In the genomic region with DNA sequence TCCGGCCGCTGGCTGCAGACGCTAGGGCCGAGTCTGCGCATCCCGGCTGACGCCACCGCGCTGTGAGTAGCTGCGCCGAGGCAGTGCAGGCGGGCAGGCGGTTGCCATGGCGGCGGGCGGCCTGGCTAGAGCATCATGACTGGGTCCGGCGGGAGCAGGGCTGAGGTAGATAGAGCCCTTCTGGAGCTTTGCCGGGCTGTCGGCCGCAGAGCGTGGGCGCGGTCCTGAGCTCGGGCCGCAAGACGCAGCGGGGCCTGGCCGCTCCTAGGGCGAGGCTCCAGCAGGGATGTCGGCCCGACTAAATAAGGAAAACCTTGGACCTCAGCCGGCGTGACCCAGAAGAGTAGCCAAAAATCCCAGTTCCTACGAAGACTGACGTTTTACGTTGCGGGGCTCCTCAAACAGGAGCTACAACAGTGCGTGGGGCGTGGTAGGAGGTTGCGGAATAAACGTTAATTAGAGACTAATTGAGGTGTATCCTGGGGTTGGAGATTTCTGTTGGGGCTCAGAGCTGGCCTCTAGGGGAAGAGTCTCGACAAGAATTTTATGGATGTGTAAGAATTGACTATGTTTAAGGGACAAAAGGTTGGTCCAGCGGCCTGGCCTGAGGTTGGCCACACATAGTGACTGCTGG, we compare ENCODE assay signal across 9 mouse cellular contexts. TPM values are rescaled to one million over a fixed set of nuclear protein-coding genes. Genes with fewer than 3 reads are reported as not detected.
DNase-seq lines count a peak whose midpoint lies in the region; ATAC-seq and TF ChIP-seq lines count a peak whose summit lies in the region.
"Had no signal": no experiment of that assay in that cellular context is flagged by ENCODE, and none has a peak within 500 bp of the region (broad histone marks: within the 10 kb centered on the region; RNA-seq: fewer than 3 reads in every experiment).

No protein-coding gene starts in this region.

- H3K9me3 ChIP-seq in G1E (replicated peaks): no peaks in the 10 kb centered on the region
- H3K9me3 ChIP-seq in forebrain, embryonic 15.5 days: no peaks in the 10 kb centered on the region
- no peaks in the 10 kb centered on the region for H3K9me3 ChIP-seq in lung, postnatal 0 days (ENCODE audit: low read length)

- H3K27me3 ChIP-seq in G1E (ENCODE audit: insufficient read depth, low read length): no peaks in the 10 kb centered on the region
- H3K27me3 ChIP-seq in forebrain, embryonic 15.5 days: no peaks in the 10 kb centered on the region
- H3K27me3 ChIP-seq in lung, postnatal 0 days (replicated peaks; ENCODE audit: insufficient read depth, low read length): no peaks in the 10 kb centered on the region

- H3K4me3 ChIP-seq in G1E (ENCODE audit: low read depth, low read length): peak overlapping the region; percentile 87
- H3K4me3 ChIP-seq in forebrain, embryonic 15.5 days: peak overlapping the region; percentile 96
- H3K4me3 ChIP-seq in lung, postnatal 0 days (ENCODE audit: low read depth, low read length): peak overlapping the region; percentile 80

- H3K27ac ChIP-seq in forebrain, embryonic 15.5 days (replicated peaks): peak overlapping the region; percentile 93
- H3K27ac ChIP-seq in lung, postnatal 0 days (ENCODE audit: low read length): peak overlapping the region; percentile 96

- no peak for TF ChIP-seq EP300 in lung, postnatal 0 days (IDR thresholded peaks at IDR 0.05)

- peak overlapping the region; percentile 85 for H3K4me2 ChIP-seq in forebrain, embryonic 15.5 days (replicated peaks)
- H3K4me2 ChIP-seq in lung, postnatal 0 days (replicated peaks; ENCODE audit: low read depth, low read length): peak overlapping the region; percentile 87

- peak overlapping the region; percentile 95 for H3K9ac ChIP-seq in forebrain, embryonic 15.5 days (replicated peaks)
- peak overlapping the region; percentile 73 for H3K9ac ChIP-seq in lung, postnatal 0 days (replicated peaks; ENCODE audit: low read depth)

- TF ChIP-seq CTCF in G1E (IDR thresholded peaks at IDR 0.05; ENCODE audit: low read depth, low read length): no peak
- peak; percentile 31; the same call in 1 of the 2 replicates for TF ChIP-seq CTCF in lung, postnatal 0 days (IDR thresholded peaks at IDR 0.05)

- under 1% methylated on average over 44 of the region's 44 CpGs for WGBS in forebrain, embryonic 15.5 days
- WGBS in lung, postnatal 0 days: 1% methylated on average over 35 of the region's 44 CpGs

- DNase-seq in G1E (ENCODE audit: low spot score): peak; percentile 73
- DNase-seq in cerebellum, adult 11 months: peak; percentile 80
- DNase-seq in heart, postnatal 14 days: peak; percentile 80 to 82
- peak; percentile 67 to 73 for DNase-seq in layer of hippocampus, adult 8-10 months (ENCODE audit: low spot score in 2 of 2)
- peak; percentile 83 for DNase-seq in lung, postnatal 0 days (ENCODE audit: low spot score)
- peak; percentile 90 for DNase-seq in retina, postnatal 1 day
- peak; percentile 73 for DNase-seq in urinary bladder, postnatal 25 days (ENCODE audit: low spot score)

- ATAC-seq in G1E (ENCODE audit: extremely low read depth, insufficient number of reproducible peaks, low FRiP score, poor library complexity, severe bottlenecking): 0 out of 2 replicates have a peak, but pooled peaks have one; percentile 16
- peak; percentile 84 for ATAC-seq in forebrain, embryonic 15.5 days (replicated peaks)
- ATAC-seq in lung, postnatal 0 days: peak; percentile 69

- peaks cover 30% of the 10 kb centered on the region for H3K4me1 ChIP-seq in G1E (ENCODE audit: insufficient read depth, low read depth, low read length)
- peaks cover 34% of the 10 kb centered on the region for H3K4me1 ChIP-seq in forebrain, embryonic 15.5 days
- H3K4me1 ChIP-seq in lung, postnatal 0 days (ENCODE audit: insufficient read depth, low read depth, low read length): 0 out of 2 replicates have a peak, but pooled peaks cover 3% of the 10 kb centered on the region

- intact Hi-C loops in heart, postnatal 14 days (cut with DNase I): no loop called here

- peaks cover 16% of the 10 kb centered on the region for H3K36me3 ChIP-seq in G1E (replicated peaks)
- H3K36me3 ChIP-seq in forebrain, embryonic 15.5 days: no peaks in the 10 kb centered on the region
- no peaks in the 10 kb centered on the region for H3K36me3 ChIP-seq in lung, postnatal 0 days (ENCODE audit: insufficient read depth, low read length)

RNA-seq across cellular contexts. Expression of a gene that starts 0.9 kb away (rescaled TPM):
- 14.4 and 28.0 TPM in 2 replicates for total RNA-seq in G1E (2014; fragmentation: Nextera tagmentation)
- total RNA-seq in G1E (2017): 5.0 and 10.3 TPM in 2 replicates
- 4.1 and 5.8 TPM in 2 replicates for polyA plus RNA-seq in G1E (2012)
- polyA plus RNA-seq in forebrain, embryonic 15.5 days (2015; fragmentation: Nextera tagmentation; extraction: Ambion mirVana): 17.1 and 22.9 TPM in 2 replicates
- 10 to 100 TPM; 58.0 to 63.2 TPM for total RNA-seq in heart, postnatal 14 days (2021)
- total RNA-seq in layer of hippocampus, adult 8-10 months (2022): 100 to 1,000 TPM in 1 of 4 experiments, 10 to 100 TPM in 3; 72.1 to 120 (median 88.4) TPM
- polyA plus RNA-seq in lung, postnatal 0 days (2015; fragmentation: Nextera tagmentation; extraction: Ambion mirVana): 26.3 and 27.4 TPM in 2 replicates

RNA-seq across cellular contexts. Expression of a gene that starts 16.5 kb away (rescaled TPM):
- total RNA-seq in G1E (2014; fragmentation: Nextera tagmentation): 0.83 TPM in 1 of 2 replicates, not detected in the other
- 0.35 and 0.49 TPM in 2 replicates for total RNA-seq in G1E (2017)
- polyA plus RNA-seq in G1E (2012): 0.24 and 0.26 TPM in 2 replicates
- polyA plus RNA-seq in forebrain, embryonic 15.5 days (2015; fragmentation: Nextera tagmentation; extraction: Ambion mirVana): 5.7 and 6.6 TPM in 2 replicates
- total RNA-seq in heart, postnatal 14 days (2021): under 1 TPM; 0.19 to 0.34 TPM
- 10 to 100 TPM; 63.4 to 66.7 (median 65.6) TPM for total RNA-seq in layer of hippocampus, adult 8-10 months (2022)
- 1.2 and 1.3 TPM in 2 replicates for polyA plus RNA-seq in lung, postnatal 0 days (2015; fragmentation: Nextera tagmentation; extraction: Ambion mirVana)
- total RNA-seq: hematopoietic stem cell, adult 5-6 weeks had no signal

RNA-seq across cellular contexts. Expression of a gene that starts 22.8 kb away (rescaled TPM):
- total RNA-seq in G1E (2014; fragmentation: Nextera tagmentation) (62.8 and 70.6 TPM in 2 replicates), G1E (2017) (81.7 and 103 TPM in 2 replicates)
- 153 and 198 TPM in 2 replicates for polyA plus RNA-seq in G1E (2012)
- polyA plus RNA-seq in forebrain, embryonic 15.5 days (2015; fragmentation: Nextera tagmentation; extraction: Ambion mirVana): 107 and 112 TPM in 2 replicates
- 10 to 100 TPM; 57.2 to 65.5 TPM for total RNA-seq in heart, postnatal 14 days (2021)
- 100 to 1,000 TPM in 2 of 4 experiments, 10 to 100 TPM in 2; 82.9 to 106 (median 97.4) TPM for total RNA-seq in layer of hippocampus, adult 8-10 months (2022)
- polyA plus RNA-seq in lung, postnatal 0 days (2015; fragmentation: Nextera tagmentation; extraction: Ambion mirVana): 65.3 and 66.8 TPM in 2 replicates

Comparison
In these comparisons a context has a peak if more than half of its experiments do, and no peak if none do; other contexts are left out.
1. Peak in every context shown above with its lines: DNase-seq, ATAC-seq, H3K4me3 ChIP-seq and H3K27ac ChIP-seq.
2. ATAC-seq: peak in every context shown above with its lines; median percentile 84 in forebrain, embryonic 15.5 days; 69 in lung, postnatal 0 days; 16 in G1E.
3. RNA of a gene that starts 16.5 kb away (total RNA-seq): 63.4 to 66.7 TPM in layer of hippocampus, adult 8-10 months; 0.35 to 0.83 TPM in G1E and 0.19 to 0.34 TPM in heart, postnatal 14 days; every median in the first group is over 10 times any median in the second.